Mouse (Mus musculus): ENCODE results near the gene Gm14399. TPM values are rescaled to one million over a fixed set of nuclear protein-coding genes. Genes with fewer than 3 reads are reported as not detected.
"Not testable (repeated sequence)": the region's sequence is repeated elsewhere in the genome, so short reads cannot be mapped to it uniquely, and the experiment has no call there.

Gene Gm14399
- polyA plus RNA-seq (2014; fragmentation: Nextera tagmentation; extraction: Ambion mirVana): 5.8 and 6.8 TPM in 2 replicates

GRCm38 (mm10) chr2:175141993-175142295 is at the start of gene Gm14399:
Gm14399 (minus strand) TSS chr2:175142012.
- H3K9me3 ChIP-seq (ENCODE audit: control insufficient read depth, low read length); H3K27ac ChIP-seq (ENCODE audit: low read depth); ATAC-seq (replicated peaks; ENCODE audit: low FRiP score, low TSS enrichment, low read depth); H3K27me3 ChIP-seq (replicated peaks; ENCODE audit: control insufficient read depth, insufficient read depth, low read length); H3K9ac ChIP-seq (ENCODE audit: low read length); H3K4me1 ChIP-seq (replicated peaks; ENCODE audit: control insufficient read depth, insufficient read depth, low read length); H3K36me3 ChIP-seq (ENCODE audit: control insufficient read depth, insufficient read depth, low read length); DNase-seq (ENCODE audit: low spot score): not testable (repeated sequence)
- WGBS: 0% methylated on average over 1 of the region's 2 CpGs
- peak within 1 kb of the TSS; percentile 35 for H3K4me3 ChIP-seq (ENCODE audit: low read depth, low read length)
- 0 out of 2 replicates have a peak within 1 kb of the TSS, but pooled peaks have one; percentile 25 for H3K4me2 ChIP-seq (ENCODE audit: low read length)

DNA sequence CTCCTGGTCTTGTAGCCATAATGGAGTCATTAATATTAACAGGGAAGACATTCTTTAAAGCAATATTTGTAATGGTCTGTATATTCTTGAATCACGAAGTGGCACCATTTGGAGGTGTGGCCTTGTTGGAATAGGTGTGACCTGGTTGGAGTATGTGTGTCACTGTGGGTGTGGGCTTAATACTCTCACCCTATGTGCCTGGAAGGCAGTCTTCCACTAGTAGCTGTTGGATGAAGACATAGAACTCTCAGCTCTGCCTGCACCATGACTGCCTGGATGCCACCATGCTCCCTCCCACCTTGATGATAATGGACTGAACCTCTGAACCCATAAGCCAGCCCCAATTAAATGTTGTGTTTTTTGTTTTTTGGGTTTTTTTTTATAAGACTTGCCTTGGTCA is 37.2 kb upstream of the Gm14399 start:
- WGBS: 37% methylated on average over 1 of the region's 1 CpGs

DNA sequence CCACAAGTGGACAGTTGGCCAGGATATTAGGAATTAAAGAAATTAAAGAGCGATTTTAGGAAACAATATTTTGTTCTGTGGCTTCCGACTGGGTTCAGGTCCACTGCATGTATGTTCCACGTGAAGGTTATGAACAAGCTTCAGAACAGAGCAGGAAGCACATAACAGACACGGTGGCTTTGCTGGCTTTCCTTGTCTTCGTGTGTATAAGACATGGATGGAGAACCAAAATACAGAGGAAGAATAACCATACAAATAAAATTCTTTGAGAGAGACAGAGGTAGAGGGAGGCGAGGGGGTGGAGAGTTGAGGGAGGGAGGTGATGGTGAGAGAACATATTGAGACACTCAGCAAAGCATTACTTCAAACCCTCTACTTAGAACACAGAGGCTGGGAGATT is 34.5 kb upstream of the Gm14399 start:
- WGBS: 80% methylated on average over 6 of the region's 6 CpGs
- Histone ChIP-seq H3K27ac (ENCODE audit: low read depth) (no peak overlapping the region), H3K36me3 (ENCODE audit: control insufficient read depth, insufficient read depth, low read length) (no peaks in the 10 kb centered on the region), H3K4me1 (replicated peaks; ENCODE audit: control insufficient read depth, insufficient read depth, low read length) (no peaks in the 10 kb centered on the region), H3K9me3 (ENCODE audit: control insufficient read depth, low read length) (no peaks in the 10 kb centered on the region), H3K4me2 (ENCODE audit: low read length) (no peak overlapping the region), H3K27me3 (replicated peaks; ENCODE audit: control insufficient read depth, insufficient read depth, low read length) (no peaks in the 10 kb centered on the region), H3K4me3 (ENCODE audit: low read depth, low read length) (no peak overlapping the region), H3K9ac (ENCODE audit: low read length) (no peak overlapping the region)
- DNase-seq (ENCODE audit: low spot score) (no peak), ATAC-seq (replicated peaks; ENCODE audit: low FRiP score, low TSS enrichment, low read depth) (no peak)

More for the DNA sequence above, 37.2 kb upstream of the Gm14399 start:
- not testable (repeated sequence) for H3K27ac ChIP-seq (ENCODE audit: low read depth); H3K4me3 ChIP-seq (ENCODE audit: low read depth, low read length); H3K4me2 ChIP-seq (ENCODE audit: low read length); DNase-seq (ENCODE audit: low spot score); H3K9me3 ChIP-seq (ENCODE audit: control insufficient read depth, low read length); H3K36me3 ChIP-seq (ENCODE audit: control insufficient read depth, insufficient read depth, low read length); H3K4me1 ChIP-seq (replicated peaks; ENCODE audit: control insufficient read depth, insufficient read depth, low read length); H3K27me3 ChIP-seq (replicated peaks; ENCODE audit: control insufficient read depth, insufficient read depth, low read length); ATAC-seq (replicated peaks; ENCODE audit: low FRiP score, low TSS enrichment, low read depth); H3K9ac ChIP-seq (ENCODE audit: low read length)

GRCm38 (mm10) chr2:175175401-175176180 is 33.8 kb upstream of the Gm14399 start, which contains the start of gene Gm14443:
Gm14443 (minus strand) TSS chr2:175175871.
- 81% methylated on average over 12 of the region's 12 CpGs for WGBS
- H3K9me3 ChIP-seq (ENCODE audit: control insufficient read depth, low read length); DNase-seq (ENCODE audit: low spot score); H3K27me3 ChIP-seq (replicated peaks; ENCODE audit: control insufficient read depth, insufficient read depth, low read length); H3K36me3 ChIP-seq (ENCODE audit: control insufficient read depth, insufficient read depth, low read length); H3K9ac ChIP-seq (ENCODE audit: low read length); ATAC-seq (replicated peaks; ENCODE audit: low FRiP score, low TSS enrichment, low read depth); H3K4me2 ChIP-seq (ENCODE audit: low read length); H3K27ac ChIP-seq (ENCODE audit: low read depth); H3K4me1 ChIP-seq (replicated peaks; ENCODE audit: control insufficient read depth, insufficient read depth, low read length); H3K4me3 ChIP-seq (ENCODE audit: low read depth, low read length): not testable (repeated sequence)

- WGBS: 93% methylated on average over 2 of the region's 2 CpGs
- H3K36me3 ChIP-seq (ENCODE audit: control insufficient read depth, insufficient read depth, low read length); H3K9ac ChIP-seq (ENCODE audit: low read length); H3K27me3 ChIP-seq (replicated peaks; ENCODE audit: control insufficient read depth, insufficient read depth, low read length); H3K4me3 ChIP-seq (ENCODE audit: low read depth, low read length); DNase-seq (ENCODE audit: low spot score); ATAC-seq (replicated peaks; ENCODE audit: low FRiP score, low TSS enrichment, low read depth); H3K27ac ChIP-seq (ENCODE audit: low read depth); H3K9me3 ChIP-seq (ENCODE audit: control insufficient read depth, low read length); H3K4me2 ChIP-seq (ENCODE audit: low read length); H3K4me1 ChIP-seq (replicated peaks; ENCODE audit: control insufficient read depth, insufficient read depth, low read length): not testable (repeated sequence)
These were observed 32.2 kb upstream of the Gm14399 start for GRCm38 (mm10) chr2:175174058-175174457.

GRCm38 (mm10) chr2:175172906-175173595 is 31.2 kb upstream of the Gm14399 start:
- 85% methylated on average over 3 of the region's 3 CpGs for WGBS
- H3K4me3 ChIP-seq (ENCODE audit: low read depth, low read length); H3K27me3 ChIP-seq (replicated peaks; ENCODE audit: control insufficient read depth, insufficient read depth, low read length); ATAC-seq (replicated peaks; ENCODE audit: low FRiP score, low TSS enrichment, low read depth); H3K4me2 ChIP-seq (ENCODE audit: low read length); H3K27ac ChIP-seq (ENCODE audit: low read depth); H3K9ac ChIP-seq (ENCODE audit: low read length); H3K9me3 ChIP-seq (ENCODE audit: control insufficient read depth, low read length); H3K36me3 ChIP-seq (ENCODE audit: control insufficient read depth, insufficient read depth, low read length); DNase-seq (ENCODE audit: low spot score); H3K4me1 ChIP-seq (replicated peaks; ENCODE audit: control insufficient read depth, insufficient read depth, low read length): not testable (repeated sequence)

DNA sequence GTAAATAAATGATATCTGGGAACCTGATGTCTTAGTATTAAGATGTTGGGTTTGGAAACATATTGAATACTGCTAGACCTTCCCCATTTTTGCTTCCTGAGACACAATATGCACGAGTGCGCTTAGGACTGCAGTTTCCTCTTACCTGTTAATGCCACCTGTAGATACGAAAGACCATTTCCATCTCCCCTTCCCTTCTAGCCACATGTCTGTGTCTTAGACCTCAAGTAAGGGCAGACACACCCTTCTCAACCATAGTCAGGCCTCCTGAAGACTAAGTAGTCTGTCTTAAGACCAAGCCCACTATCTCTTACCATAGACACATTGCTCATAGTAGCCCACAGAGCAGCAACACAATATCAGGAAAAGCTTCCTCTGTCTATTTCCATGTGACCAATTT is 30.3 kb upstream of the Gm14399 start:
- 86% methylated on average over 3 of the region's 3 CpGs for WGBS
- no peak overlapping the region for H3K4me2 ChIP-seq (ENCODE audit: low read length)
- no peak overlapping the region for H3K4me3 ChIP-seq (ENCODE audit: low read depth, low read length)
- H3K27ac ChIP-seq (ENCODE audit: low read depth): no peak overlapping the region
- no peaks in the 10 kb centered on the region for H3K4me1 ChIP-seq (replicated peaks; ENCODE audit: control insufficient read depth, insufficient read depth, low read length)
- H3K9ac ChIP-seq (ENCODE audit: low read length): no peak overlapping the region
- H3K9me3 ChIP-seq (ENCODE audit: control insufficient read depth, low read length): no peaks in the 10 kb centered on the region
- ATAC-seq (replicated peaks; ENCODE audit: low FRiP score, low TSS enrichment, low read depth): no peak
- no peaks in the 10 kb centered on the region for H3K27me3 ChIP-seq (replicated peaks; ENCODE audit: control insufficient read depth, insufficient read depth, low read length)
- H3K36me3 ChIP-seq (ENCODE audit: control insufficient read depth, insufficient read depth, low read length): no peaks in the 10 kb centered on the region
- DNase-seq (ENCODE audit: low spot score): no peak

- not testable (repeated sequence) for H3K27ac ChIP-seq (ENCODE audit: low read depth); H3K27me3 ChIP-seq (replicated peaks; ENCODE audit: control insufficient read depth, insufficient read depth, low read length); H3K4me2 ChIP-seq (ENCODE audit: low read length); H3K9ac ChIP-seq (ENCODE audit: low read length); H3K9me3 ChIP-seq (ENCODE audit: control insufficient read depth, low read length); H3K36me3 ChIP-seq (ENCODE audit: control insufficient read depth, insufficient read depth, low read length); H3K4me3 ChIP-seq (ENCODE audit: low read depth, low read length); H3K4me1 ChIP-seq (replicated peaks; ENCODE audit: control insufficient read depth, insufficient read depth, low read length); ATAC-seq (replicated peaks; ENCODE audit: low FRiP score, low TSS enrichment, low read depth); DNase-seq (ENCODE audit: low spot score)
- 92% methylated on average over 2 of the region's 2 CpGs for WGBS
These were observed 25.1 kb upstream of the Gm14399 start for GRCm38 (mm10) chr2:175166870-175167269.
